Mouse (Mus musculus) lung, postnatal 14 days (tissue): ENCODE results near the gene Gm21962.
"Not testable (repeated sequence)": the region's sequence is repeated elsewhere in the genome, so short reads cannot be mapped to it uniquely, and the experiment has no call there.

ENCODE experiments used
- DNase-seq: peaks from one replicate; pipeline ENCODE4 v3.0.0; 2021

Gene Gm21962

DNA sequence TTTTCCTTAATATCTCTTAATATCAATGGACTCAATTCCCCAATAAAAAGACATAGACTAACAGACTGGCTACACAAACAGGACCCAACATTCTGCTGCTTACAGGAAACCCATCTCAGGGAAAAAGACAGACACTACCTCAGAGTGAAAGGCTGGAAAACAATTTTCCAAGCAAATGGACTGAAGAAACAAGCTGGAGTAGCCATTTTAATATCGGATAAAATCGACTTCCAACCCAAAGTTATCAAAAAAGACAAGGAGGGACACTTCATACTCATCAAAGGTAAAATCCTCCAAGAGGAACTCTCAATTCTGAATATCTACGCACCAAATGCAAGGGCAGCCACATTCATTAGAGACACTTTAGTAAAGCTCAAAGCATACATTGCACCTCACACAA, at the start of gene Gm21962:
Gm21962 (plus strand) TSS at position 301 of the 400 bp plus-strand sequence.
- DNase-seq, result not testable (repeated sequence)

DNA sequence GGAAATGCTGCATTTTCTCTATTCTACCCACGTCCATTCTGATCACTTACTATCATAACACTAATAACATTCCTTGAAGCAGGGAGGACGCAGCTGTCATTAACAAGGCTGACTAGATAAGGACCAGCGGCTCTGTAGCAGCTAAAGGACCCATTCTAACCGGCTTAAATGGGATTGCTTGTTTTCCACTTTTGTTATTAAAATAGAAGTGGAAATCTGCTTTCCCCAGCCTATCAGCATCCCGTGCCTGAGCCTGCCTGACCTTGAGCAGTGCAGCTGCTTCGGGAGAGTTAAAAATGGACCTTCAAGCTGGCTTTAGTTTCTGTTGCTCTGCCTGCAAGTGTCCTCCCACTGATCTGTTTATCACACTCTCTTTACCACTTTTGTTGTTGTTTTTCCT, 49.2 kb upstream of the Gm21962 start:
- no peak for DNase-seq

DNA sequence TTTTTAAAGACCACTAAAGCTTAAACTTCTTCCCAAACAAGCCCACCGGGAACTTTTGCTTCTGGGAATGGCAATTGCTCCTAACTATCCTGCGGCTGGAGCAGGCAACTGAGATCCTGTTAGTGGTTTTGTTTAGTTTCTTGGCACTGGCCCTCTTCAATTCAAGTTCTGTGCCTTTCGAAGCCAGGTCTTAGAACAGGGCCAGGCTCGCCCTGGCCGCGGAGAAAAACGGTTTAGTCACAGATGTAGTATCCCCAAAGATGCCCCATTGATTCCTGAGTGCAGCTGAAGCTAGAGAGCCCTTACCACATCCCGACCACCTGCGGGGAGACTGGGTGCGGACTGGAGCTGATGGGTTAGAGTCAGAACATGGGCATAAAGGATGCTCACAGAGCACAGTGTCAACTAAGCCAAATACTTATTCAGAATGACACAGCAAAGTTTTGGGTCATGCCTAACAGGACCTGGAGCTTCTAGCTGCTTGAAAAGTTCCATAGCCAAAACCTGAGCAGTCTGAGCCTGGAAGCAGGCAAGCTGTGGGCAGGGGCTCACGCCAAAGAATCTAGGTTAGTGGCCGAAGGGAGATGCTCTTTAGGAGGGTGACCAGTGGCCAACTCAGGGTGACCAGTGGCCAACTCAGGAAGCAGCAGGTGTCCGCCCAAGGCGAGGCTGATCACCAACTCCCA, 48.3 kb upstream of the Gm21962 start:
- no peak for DNase-seq

DNA sequence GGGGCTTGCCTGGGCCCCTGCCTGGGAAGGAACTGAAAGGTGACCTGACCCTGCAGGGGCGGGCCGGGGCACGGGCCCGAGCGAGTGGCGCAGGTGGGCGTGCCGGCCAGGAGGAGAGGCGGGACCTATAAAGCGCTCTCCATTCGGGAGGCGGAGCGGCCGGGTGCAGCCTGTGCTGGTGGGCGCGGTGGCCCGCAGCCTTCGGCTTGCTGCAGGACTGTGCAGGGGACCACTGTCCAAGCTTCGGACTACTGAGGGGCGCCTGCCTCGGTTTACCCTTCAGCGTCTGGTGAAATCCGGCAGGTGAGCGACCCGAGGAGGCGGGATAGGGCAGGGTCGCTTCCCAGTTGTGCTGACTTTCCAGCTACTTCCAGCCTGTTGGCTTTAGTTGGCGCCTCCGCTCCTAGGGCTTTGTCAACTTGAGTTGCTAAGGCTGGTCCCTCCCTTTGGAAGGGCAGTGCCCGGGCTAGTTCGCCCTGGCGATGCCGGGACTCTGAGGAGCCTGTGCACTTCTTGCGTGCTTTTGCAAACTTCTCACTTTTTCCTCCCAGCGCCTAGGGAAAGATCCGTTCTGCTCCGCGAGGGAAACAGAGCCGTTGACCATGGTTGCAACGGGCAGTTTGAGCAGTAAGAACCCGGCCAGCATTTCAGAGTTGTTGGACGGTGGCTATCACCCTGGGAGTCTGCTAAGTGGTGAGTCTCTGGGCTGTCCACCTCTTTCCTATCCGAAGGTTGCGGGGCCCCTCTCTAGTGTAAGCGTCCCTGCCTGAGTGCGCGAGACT, 47.6 kb upstream of the Gm21962 start:
- DNase-seq, result peak; percentile 44

DNA sequence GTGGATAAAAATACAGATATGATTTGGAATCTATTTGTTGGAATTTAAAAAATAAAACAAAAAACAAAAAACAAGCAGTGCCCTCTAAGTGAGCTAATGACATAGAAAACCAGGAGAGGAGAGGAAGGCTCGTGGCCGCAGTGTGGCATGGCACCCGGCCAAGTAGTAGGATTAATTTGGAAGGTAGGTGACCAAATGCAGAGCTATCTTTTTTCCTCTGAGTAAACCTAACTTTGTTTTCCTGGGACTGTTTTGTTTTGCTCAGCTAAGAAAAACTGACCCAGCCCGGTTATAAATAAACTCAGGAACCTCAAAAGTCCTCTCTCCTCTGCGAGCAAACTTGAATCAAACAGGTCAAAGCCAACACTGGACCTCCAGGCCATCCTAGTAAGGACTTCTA, 46.3 kb upstream of the Gm21962 start:
- no peak for DNase-seq

DNA sequence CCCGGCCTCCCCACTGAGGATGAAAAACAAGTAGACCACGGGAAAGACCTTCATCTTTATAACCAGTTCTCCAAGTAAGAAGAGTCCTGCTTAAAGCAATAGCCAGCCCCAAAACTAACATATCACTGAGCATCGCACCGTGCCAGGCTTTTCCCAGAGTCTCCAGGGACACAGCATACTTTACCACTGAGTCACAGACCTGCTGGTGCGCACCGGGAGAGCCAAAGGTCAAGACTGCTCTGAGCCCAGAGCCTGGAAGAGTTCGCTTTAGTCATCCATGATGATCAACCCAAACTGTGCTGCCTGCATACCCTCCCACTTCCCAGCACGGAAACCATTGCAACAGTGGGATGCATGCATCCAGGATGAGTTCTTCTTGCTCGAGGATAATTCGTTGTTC, 37.6 kb upstream of the Gm21962 start:
- DNase-seq, result no peak

DNA sequence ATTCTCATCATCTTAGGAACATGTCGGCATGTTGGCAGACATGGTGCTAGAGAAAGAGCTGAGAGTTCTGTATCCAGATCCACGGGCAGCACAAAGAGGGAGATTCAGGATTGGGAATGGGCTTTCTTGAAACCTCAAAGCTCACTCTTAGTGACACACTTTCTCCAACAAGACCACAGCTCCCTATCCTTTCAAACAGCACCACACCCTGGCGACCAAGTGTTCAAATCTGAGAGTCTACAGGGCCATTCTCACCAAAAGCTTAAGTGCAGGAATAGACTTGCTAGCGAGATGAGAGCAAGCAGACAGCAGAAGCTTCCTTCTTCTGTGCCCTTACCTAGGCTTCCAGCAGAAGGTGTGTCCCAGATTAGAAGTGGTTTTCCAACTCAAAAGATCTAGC, 34.8 kb upstream of the Gm21962 start:
- no peak for DNase-seq

DNA sequence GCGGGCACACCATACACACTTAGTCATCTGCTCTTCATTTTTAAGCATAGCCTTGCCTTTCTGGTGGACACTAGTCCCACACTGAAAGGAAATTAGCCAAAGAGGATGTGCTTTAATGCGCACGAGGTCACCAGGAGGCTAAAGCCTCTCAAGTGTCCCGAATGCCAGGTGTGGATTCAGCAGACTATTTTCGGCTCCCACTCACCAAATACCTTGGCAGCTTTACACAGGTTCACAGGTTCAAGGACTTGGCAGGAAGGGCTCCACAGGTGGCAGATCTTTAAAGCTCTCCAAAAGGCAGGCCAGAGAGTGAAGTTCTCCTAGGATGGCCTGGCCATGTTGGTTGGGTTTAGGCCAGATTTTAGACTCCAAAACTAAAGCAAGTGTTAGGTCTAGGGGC, 30.1 kb upstream of the Gm21962 start:
- no peak for DNase-seq

DNA sequence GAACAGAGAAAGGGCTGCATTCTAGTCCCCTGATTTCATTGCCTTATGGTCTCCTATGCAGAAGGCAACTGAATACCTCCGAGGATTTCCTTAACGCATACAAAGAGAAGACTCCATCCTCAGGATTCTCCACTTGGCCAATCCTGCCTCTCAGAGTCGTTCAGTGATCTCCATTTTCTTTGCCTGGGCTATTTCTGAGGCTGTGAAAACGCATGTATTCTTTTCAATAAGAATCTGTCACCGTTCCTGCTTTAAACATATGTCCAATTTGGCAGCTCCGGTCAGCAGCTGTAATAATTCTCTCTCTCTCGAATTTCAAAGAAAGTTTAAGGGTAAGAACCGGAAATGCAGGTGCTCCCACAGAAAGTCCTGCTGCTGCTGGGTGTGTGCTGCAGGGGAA, 29.2 kb upstream of the Gm21962 start:
- DNase-seq, result no peak

DNA sequence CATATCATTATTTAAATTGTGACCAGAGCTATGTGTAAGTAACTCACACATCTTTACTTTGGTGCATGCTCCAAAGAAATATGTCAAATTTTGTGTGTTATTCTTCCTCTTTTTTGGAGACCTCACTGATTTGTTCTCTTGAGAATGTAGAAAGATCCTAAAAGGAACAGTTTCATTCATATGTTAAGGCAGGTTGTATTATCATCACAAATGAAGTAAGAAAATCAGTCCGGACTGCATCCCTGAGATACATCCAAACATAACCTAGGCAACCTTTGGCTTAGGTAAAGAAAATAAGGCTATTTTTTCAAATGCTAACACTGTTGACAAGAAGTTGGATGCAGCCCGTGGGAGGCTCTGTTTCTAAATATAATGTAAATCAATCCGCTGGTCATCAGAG, 28.8 kb upstream of the Gm21962 start:
- DNase-seq, result no peak

DNA sequence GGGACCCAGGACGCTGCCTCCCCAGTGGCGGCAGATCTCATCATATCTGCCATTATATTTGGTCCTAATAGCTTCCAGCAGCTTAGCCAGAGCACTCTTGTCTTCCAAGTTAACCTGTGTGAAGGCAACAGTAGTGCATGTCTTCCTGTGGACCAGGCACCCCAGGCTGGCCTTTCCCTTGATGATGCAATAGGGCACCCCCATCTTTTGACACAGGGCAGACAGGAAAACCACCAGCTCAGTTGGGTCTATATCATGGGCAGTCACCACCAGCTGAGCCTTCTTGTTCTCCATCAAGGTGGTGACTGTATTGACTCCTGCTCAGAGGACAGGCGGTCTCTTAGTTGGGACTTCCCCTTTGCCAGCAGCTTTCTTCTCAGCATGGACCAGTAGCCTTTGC, 27.2 kb upstream of the Gm21962 start:
- no peak for DNase-seq

DNA sequence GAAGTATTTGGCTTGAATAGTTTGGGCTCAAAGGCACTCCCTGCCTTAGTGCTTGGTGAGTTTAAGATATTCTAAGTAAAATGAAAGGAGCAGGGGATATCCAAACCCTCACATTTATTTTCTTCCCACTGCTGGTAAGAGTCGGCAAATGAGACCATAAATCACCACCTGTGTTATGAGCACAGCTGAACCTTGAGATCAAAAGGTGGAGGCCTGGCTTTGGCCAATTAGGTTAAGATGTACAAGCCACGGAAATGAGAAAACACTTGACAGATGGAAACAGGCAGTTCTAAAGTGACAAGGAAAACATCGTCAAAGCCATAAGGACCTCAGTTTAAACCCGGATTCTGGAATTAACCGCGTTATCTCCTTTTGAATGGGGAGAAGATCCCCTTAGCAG, 26.4 kb upstream of the Gm21962 start:
- DNase-seq, result no peak

DNA sequence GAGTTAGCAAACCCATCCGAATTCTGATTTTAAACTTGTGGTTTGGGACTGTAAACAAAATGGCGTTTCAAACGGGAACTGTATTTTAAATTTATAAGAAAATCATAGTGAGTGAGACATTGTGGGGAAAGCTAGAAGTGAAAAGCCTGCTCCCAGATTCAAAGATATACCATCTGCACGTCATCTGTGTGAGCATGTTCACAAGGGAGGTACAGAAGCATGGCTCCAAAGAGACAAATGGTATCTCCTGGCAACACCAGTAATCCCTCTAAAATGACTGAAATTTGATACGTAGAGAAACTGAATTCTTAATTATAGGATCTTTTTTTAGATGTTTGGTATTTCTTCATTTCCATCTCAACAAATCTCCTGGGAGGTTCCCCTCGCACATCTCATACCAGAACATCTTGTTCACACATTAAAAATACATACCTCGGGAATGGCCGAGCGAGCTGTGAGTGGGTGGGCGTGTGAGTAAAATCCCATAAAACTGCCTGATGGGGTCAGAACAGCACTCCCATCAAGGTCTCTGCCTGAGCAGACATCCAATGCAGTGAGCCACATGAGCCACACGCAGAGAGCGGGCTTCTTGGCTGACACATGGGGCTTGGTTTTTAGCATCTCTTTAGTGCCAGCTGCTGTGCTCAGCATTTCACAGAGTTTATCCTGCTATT, 23.8 kb upstream of the Gm21962 start:
- no peak for DNase-seq

DNA sequence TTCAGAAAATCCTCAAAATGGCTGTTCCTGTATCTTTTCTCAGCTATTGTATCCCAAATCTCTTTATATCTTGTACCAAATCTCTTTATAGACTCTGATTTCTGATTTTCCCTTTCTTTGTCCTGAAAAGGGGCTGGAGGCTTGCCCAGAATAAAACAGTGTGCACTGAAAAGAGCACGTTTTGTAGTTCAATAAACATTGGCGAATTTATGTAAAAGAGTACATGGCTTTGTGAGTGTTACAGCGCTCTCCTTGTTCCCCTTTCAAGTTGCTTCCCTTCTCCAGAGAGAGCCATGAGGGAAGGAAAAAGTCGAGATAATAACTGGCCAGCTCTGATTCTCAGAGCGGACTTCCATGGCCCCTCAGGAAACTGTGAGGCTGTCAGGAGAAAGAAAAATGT, 22.2 kb upstream of the Gm21962 start:
- no peak for DNase-seq

DNA sequence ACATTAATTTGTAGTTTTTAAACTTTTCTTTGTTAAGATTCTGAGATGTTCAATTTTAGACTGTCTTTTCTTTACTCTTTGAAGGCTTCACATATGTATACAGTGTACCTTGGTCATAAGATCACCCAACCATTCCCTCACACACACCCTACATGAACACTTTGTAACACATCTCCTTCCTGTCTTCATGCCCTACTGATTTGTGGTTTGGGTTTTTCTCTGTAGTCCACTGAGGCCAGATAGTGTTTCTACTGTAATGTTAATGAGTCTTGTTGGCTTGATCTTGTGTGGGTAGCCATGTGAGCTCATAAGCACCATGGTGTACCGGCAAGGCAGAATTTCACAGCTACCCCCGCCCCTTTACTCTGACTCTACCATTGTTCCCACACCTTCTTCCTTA, 18.5 kb upstream of the Gm21962 start:
- no peak for DNase-seq

DNA sequence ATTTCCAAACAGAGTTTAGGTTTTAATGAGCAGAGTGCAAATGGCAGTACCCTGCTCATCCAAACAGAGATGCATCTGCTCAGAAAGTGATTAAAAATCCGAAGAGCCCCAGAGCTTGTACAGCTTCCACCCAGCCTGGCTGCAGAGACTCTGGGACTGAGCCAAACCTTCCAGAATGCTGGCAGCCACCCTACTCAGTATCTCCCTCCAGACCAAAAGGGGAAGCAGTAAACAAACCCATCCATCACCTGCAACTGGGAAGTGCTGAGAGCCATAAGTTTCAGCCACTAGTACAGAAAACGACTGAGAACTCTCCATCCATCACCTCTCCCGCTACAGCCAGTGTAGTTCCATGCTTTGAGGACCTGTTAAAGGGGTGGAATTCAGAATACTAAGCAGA, 9.6 kb downstream of the Gm21962 start:
- peak; percentile 49 for DNase-seq

DNA sequence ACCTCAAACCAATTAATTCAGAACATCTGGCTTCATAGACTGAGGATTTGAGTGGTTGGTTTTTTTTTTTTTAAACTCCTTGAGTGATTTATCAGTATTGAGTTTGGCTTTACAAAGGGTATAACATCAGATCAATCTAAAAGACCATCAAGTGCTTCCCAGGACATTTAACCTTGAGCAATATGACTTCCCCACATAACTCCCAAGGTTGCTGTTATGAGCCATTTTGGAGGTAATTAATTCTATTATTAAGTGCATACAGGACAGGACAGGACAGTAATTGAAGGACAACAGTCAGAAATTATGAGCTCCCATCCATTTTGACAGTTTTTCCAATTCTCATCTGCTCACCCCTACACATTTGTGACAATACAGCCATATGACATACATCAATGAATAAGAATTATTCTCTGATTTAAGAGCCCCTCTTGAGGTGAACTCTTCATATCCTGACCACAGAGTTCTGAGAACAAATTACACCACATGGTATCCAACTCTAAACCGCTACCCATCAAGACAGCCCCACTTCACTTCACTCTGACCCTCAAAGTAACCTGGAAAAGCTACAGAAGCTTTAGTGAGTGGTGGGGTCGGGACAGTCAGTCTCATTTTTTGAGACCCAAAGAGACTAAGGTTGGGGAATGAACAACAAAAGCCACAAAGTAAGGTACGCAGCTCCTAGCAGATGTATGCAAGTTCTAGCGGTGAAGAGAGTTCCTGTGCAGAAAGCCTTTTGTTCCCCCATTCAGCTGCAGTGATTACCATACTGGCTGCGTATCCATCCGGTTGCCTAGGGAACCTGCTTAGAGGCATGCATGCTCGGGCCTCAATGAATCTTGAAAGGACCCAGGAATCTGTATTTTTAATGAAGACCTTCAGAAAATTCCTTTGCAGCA, 11.8 kb downstream of the Gm21962 start:
- no peak for DNase-seq

DNA sequence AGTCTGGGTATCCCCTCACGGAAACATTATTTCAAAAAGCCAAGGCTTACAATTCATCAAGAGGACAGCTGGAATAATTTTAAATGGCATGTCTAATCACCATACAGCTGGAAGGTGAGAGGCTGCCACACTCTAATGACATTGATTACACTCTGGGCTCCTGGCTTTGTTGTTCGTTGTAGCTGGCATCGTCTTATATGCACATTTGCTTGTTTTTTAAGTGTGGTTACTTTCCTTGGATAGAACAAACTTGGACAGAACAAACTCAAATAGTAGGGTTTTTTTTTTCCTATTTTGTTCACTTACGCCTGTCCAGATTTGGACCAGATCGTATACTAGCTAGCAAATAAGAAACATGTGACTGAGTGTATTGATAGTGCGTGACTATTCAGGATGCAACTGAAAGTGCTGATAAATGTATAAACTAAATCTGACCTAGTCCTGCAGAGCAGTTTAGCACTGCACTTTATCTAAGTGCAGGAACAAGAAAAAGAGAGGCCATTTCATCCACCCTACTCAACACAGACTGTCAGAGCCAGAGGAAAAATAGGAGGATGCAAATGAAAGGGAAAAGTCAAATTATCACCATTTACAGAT, 12.6 kb downstream of the Gm21962 start:
- DNase-seq, result no peak

DNA sequence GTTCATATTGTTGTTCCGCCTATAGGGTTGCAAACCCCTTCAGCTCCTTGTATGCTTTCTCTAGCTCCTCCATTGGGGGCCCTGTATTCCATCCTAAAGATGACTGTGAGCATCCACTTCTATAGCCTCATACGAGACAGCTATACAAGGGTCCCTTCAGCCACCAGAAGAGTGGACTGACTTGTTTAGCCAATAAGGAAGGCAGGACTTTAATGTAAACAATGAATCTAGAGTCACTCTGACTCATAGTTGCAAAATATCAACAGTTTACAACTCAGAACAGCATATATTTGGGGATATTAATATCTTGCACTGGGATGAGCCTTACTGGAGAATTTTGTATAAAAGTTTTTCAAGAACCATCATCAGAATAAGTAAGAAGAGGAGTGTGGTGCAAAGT, 15.6 kb downstream of the Gm21962 start:
- no peak for DNase-seq

DNA sequence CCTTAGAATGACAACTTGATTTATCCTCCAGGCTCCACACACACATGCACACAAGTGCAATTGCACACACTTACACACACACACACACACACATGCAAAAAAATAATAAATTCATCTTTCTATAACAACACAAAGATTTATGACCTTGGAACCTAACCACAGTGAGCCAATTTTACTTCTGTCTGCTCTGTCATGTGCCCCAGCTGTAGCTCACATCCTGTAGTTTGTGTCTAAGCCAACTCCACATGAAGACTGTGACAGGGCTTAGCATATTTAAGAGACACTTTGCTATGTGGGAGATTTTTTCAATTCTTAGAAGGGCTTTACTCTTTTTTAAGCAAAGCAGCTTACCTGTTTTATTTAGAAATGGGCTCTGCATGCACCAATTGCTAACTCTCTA, 20.2 kb downstream of the Gm21962 start:
- DNase-seq, result no peak

DNA sequence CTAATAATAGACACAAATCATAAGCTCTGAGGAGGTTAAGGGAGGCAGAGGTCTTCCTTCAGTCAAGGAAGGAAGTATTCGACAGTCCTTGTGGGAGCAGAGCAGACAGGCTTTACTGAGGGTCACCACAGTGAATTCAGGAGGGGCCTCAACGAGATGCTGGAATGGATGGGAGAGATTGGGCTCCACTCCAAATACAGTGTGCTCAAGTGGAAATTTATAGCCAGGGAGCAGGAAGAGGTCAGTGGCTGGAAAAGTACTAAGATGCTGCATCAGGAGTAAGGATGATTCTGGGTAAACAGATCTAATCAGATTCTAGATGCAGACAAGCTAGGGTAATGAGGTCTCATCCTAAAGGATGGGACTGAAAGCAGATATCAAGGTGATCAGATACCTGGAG, 44.6 kb downstream of the Gm21962 start:
- no peak for DNase-seq

DNA sequence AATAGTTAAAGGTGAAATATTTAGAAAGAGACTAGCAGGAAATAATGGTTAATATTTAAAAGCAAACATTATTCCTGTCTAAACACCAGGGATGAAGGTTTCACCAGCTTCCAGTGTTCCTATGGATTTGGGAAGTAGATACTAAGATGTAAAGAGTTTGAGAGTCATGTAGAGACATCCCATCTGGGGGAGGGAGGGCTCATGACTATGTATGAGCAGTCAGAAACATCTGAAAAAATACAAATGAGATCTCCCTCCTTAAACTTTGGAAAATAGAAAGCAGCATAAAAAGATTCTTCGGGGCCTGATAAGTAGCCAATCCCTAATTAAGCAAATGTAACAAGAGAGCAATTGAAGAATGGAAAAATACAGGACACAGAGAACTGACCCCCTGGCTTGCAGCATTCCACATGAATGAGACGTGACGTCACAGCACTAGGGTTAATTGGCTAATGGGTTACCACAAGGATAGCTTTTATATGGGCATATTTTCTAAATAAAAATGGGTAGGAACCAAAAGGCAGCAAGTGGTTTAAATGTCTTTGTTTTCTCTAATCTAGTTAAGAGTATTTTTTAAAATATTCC, 45.3 kb downstream of the Gm21962 start:
- DNase-seq, result no peak
